Mouse (Mus musculus) intestine, embryonic 14.5 days (tissue): ENCODE results near the gene Elovl3. TPM values are rescaled to one million over a fixed set of nuclear protein-coding genes. Genes with fewer than 3 reads are reported as not detected.

ENCODE experiments used
- ATAC-seq: fragments of 200-750 bp; cut with Nextera tagmentation; replicated peaks from 2 replicates; pipeline ENCODE4 v1.8.0; 2017; ENCODE audit warnings: low read depth, moderate number of reproducible peaks, moderate TSS enrichment, moderate library complexity; ENCODE audit not compliant: low FRiP score, low TSS enrichment
- DNase-seq: peaks from one replicate; pipeline ENCODE4 v3.0.0-alpha.2; 2018; ENCODE audit warnings: low spot score
- H3K27ac ChIP-seq: fragments of 300-500 bp; sonication (generic); 2 replicates; pipeline ENCODE4 v1.5.1; 2014; ENCODE audit warnings: low read depth, mild to moderate bottlenecking, control low read depth
- H3K27me3 ChIP-seq: fragments of 300-500 bp; sonication (generic); replicated peaks from 2 replicates; pipeline ENCODE4 v1.6.1; 2014; ENCODE audit warnings: low read length, control low read depth; ENCODE audit not compliant: control insufficient read depth, insufficient read depth
- H3K36me3 ChIP-seq: fragments of 300-500 bp; sonication (generic); 2 replicates; pipeline ENCODE4 v1.6.1; 2014; ENCODE audit warnings: low read length, control low read depth; ENCODE audit not compliant: control insufficient read depth, insufficient read depth
- H3K4me1 ChIP-seq: fragments of 300-500 bp; sonication (generic); replicated peaks from 2 replicates; pipeline ENCODE4 v1.6.1; 2014; ENCODE audit warnings: low read length, control low read depth, mixed read lengths; ENCODE audit not compliant: control insufficient read depth, insufficient read depth
- H3K4me2 ChIP-seq: fragments of 300-500 bp; sonication (generic); 2 replicates; pipeline ENCODE4 v1.6.1; 2014; ENCODE audit warnings: low read length
- H3K4me3 ChIP-seq: fragments of 300-500 bp; sonication (generic); 2 replicates; pipeline ENCODE4 v1.5.1; 2014; ENCODE audit warnings: low read depth, low read length, control low read depth, mixed read lengths
- H3K9ac ChIP-seq: fragments of 300-500 bp; sonication (generic); 2 replicates; pipeline ENCODE4 v1.6.1; 2014; ENCODE audit warnings: mild to moderate bottlenecking, low read length
- H3K9me3 ChIP-seq: fragments of 300-500 bp; sonication (generic); 2 replicates; pipeline ENCODE4 v1.6.1; 2016; ENCODE audit warnings: low read length, control low read depth; ENCODE audit not compliant: control insufficient read depth
- WGBS: fragments of 180-500 bp; shearing (Covaris S2); extraction: QIAGEN DNeasy Blood & Tissue Kit; methylation state at CpG from one replicate; pipeline ENCODE4 v1.1.7; 2014; 5-methylcytosine and 5-hydroxymethylcytosine counted together
- polyA plus RNA-seq: library from polyadenylated mRNA; unstranded; fragments of >200 nt; fragmentation: Nextera tagmentation; extraction: Ambion mirVana; gene quantifications from 2 replicates; pipeline ENCODE4 v1.2.1, GENCODE M21; 2014

Elovl3 gene
- polyA plus RNA-seq, 1 experiment from 2014 or later: not detected

DNA sequence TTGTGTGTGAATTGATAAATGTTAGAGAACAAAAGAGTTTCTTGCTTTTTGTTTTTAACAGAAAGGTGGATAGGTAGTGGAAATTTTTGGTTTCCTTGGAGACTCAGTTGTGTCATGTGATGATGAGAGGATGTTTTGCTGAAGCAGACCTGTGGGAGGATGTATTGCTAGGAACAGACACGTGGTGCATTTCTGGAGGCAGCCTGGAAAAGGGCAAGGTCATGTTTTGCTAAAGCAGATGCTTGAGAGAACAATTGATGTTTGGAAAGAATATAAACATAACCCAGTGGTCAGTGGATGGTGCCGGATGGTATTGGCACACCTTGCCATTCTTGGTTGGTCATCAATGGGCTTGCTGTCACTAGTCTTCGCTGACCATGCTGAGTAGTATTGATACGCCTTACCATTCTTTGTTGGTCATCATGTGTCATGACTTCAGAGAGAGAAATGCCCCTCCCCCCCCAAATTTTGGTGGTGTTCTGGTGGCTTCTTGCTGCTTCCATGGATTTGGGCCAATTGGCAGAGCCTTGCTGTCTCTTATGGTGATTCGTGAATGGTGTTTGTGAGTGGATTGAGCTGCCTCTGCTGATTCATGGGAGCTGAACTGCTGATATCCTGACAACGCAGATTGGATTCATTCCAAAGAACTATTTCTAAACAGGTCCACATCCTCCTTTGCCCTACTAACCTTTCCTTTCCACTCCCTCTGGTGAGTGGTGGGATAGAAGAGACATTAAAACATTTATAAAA lies 28.1 kb upstream of the Elovl3 start:
- H3K4me2 ChIP-seq: no peak overlapping the region
- no peak overlapping the region for H3K27ac ChIP-seq
- WGBS: 75% methylated on average over 5 of the region's 6 CpGs
- H3K36me3 ChIP-seq: no peaks in the 10 kb centered on the region
- no peaks in the 10 kb centered on the region for H3K4me1 ChIP-seq
- ATAC-seq: no peak
- no peak overlapping the region for H3K9ac ChIP-seq
- no peak overlapping the region for H3K4me3 ChIP-seq
- no peaks in the 10 kb centered on the region for H3K27me3 ChIP-seq
- no peaks in the 10 kb centered on the region for H3K9me3 ChIP-seq
- DNase-seq: no peak

DNA sequence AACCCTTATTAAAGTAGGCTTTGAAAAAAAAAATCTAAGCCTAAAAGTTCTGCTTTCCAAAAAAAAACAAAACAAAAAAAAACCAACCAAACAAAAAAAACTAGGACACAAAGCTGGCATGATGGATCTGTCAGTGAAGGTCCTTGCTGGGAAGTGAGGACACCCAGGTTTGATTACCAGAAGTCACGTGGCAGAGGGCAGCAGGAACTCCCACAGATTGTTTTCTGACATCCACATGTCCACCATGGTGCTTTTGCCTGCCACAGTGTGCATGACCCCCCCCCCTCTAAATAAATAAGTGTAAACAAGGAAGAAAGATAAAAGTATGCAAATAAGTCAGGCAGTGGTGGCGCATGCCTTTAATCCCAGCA lies 27.5 kb upstream of the Elovl3 start:
- Histone ChIP-seq H3K9me3 (no peaks in the 10 kb centered on the region), H3K9ac (no peak overlapping the region), H3K36me3 (no peaks in the 10 kb centered on the region), H3K27me3 (no peaks in the 10 kb centered on the region), H3K4me3 (no peak overlapping the region), H3K4me1 (no peaks in the 10 kb centered on the region), H3K27ac (no peak overlapping the region), H3K4me2 (no peak overlapping the region)
- DNase-seq (no peak), ATAC-seq (no peak)
- WGBS: 64% methylated on average over 2 of the region's 2 CpGs

DNA sequence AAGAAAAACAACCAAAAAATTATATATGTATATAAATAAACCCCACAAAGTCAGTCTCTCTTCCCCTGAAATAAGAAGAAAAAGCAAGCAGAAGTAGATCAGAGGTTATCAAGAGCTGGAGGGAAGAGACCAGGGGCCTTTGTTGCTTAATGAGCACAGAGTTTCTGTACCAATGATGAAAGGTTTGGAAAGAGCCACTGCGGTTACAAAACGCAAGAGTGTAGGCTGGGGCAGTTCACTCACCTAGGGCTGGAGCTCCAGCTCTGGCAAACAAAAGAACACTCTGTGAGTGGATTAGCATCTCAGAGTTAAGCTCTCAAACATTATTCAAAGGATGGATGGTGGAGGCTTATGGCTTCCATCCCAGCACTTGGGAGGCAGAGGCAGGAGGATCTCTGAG lies 21.5 kb upstream of the Elovl3 start:
- H3K4me3 ChIP-seq: no peak overlapping the region
- no peak overlapping the region for H3K9ac ChIP-seq
- H3K4me2 ChIP-seq: no peak overlapping the region
- no peaks in the 10 kb centered on the region for H3K4me1 ChIP-seq
- ATAC-seq (no peak), DNase-seq (no peak)
- WGBS: 91% methylated on average over 2 of the region's 2 CpGs
- no peak overlapping the region for H3K27ac ChIP-seq
- H3K36me3 ChIP-seq: no peaks in the 10 kb centered on the region
- H3K9me3 ChIP-seq: no peaks in the 10 kb centered on the region
- H3K27me3 ChIP-seq: no peaks in the 10 kb centered on the region

DNA sequence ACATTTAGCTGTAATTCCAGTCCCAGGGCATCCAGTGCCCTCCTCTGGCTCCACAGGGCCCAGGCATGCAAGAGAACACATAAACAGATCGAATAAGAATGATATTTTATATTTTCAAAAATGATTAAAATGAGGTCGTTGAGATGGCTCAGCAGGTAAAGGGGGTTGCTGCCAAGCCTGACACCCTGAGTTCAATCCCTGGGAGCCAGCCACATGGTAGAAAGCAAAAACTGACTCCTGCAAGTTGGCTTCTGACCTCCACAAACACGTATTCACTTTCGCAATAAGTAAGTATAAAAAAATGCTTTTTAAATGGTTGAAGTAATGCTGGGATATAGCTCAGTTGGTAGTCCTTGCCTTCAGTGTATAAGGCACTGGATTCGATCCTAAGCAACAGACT lies 20.9 kb upstream of the Elovl3 start:
- H3K4me1 ChIP-seq: no peaks in the 10 kb centered on the region
- H3K9ac ChIP-seq: no peak overlapping the region
- no peaks in the 10 kb centered on the region for H3K9me3 ChIP-seq
- ATAC-seq (no peak), DNase-seq (no peak)
- no peak overlapping the region for H3K4me2 ChIP-seq
- no peaks in the 10 kb centered on the region for H3K36me3 ChIP-seq
- 83% methylated on average over 5 of the region's 5 CpGs for WGBS
- H3K4me3 ChIP-seq: no peak overlapping the region
- H3K27ac ChIP-seq: no peak overlapping the region
- no peaks in the 10 kb centered on the region for H3K27me3 ChIP-seq

DNA sequence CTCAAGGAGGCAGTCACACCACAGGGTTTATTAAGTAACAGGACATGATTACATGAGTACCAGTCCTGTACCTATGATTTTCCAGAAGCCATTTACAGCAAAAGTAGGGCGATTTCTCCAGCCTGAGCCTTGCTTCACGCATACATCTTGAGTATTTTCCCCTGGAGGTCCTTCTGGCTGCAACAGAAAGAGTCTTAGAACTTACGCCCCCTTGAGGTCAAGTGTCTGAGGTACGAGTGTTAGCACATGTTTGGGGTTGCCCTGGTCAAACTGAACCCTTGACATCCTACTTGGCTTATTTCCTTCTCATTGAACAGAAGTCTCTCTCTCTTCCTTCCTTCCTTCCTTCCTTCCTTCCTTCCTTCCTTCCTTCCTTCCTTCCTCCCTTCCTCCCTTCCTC lies 17.1 kb upstream of the Elovl3 start:
- Histone ChIP-seq H3K9ac (no peak overlapping the region), H3K4me2 (no peak overlapping the region), H3K27ac (no peak overlapping the region), H3K36me3 (no peaks in the 10 kb centered on the region), H3K4me3 (no peak overlapping the region), H3K4me1 (no peaks in the 10 kb centered on the region), H3K9me3 (no peaks in the 10 kb centered on the region), H3K27me3 (no peaks in the 10 kb centered on the region)
- ATAC-seq (no peak), DNase-seq (no peak)
- WGBS: 50% methylated on average over 4 of the region's 4 CpGs

DNA sequence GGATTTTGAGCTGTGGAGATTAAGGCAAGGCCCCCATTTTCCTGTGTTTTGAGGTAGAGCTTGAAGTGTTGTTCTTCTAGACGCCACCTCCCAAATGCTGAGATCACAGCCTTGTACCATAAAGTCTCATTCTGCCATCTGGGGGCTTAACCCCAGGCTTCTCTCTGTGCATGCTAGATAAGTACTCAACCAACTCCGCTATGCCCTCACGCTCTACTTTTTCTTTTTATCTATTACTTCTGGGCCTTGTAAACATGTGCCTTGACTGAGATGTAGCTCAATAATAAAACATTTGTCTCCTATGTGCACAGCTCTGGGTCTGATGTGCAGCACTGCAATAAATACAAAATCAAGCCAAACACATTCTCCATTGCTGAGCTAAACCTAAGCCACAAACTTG lies 12.2 kb upstream of the Elovl3 start:
- DNase-seq (no peak), ATAC-seq (no peak)
- no peaks in the 10 kb centered on the region for H3K4me1 ChIP-seq
- H3K9ac ChIP-seq: no peak overlapping the region
- H3K4me3 ChIP-seq: no peak overlapping the region
- H3K4me2 ChIP-seq: no peak overlapping the region
- no peaks in the 10 kb centered on the region for H3K36me3 ChIP-seq
- no peak overlapping the region for H3K27ac ChIP-seq
- no peaks in the 10 kb centered on the region for H3K9me3 ChIP-seq
- 0 out of 2 replicates have a peak, but pooled peaks cover 2% of the 10 kb centered on the region for H3K27me3 ChIP-seq
- 91% methylated on average over 3 of the region's 3 CpGs for WGBS

DNA sequence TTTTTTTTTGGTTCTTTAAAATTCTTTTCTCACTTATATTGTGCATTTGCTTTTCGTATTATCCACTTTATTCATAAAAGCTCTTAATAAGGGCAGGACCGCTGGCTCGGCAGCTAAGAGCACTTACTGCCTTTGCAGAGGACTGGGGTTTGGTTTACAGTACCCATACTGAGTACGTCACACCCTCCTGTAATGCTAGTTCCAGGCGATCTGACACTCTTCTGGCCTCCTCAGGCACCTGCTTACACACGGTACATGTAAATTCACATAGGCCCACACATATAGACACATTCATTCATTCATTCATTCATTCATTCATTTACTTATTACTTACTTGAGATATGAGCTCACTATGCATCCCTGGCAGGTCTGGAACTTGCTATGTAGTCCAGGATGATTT lies 10.8 kb upstream of the Elovl3 start:
- Histone ChIP-seq H3K36me3 (no peaks in the 10 kb centered on the region), H3K9me3 (no peaks in the 10 kb centered on the region), H3K27me3 (0 out of 2 replicates have a peak, but pooled peaks cover 2% of the 10 kb centered on the region), H3K4me1 (no peaks in the 10 kb centered on the region), H3K9ac (no peak overlapping the region), H3K4me2 (no peak overlapping the region), H3K4me3 (no peak overlapping the region), H3K27ac (no peak overlapping the region)
- ATAC-seq: no peak
- no peak for DNase-seq
- WGBS: 69% methylated on average over 6 of the region's 6 CpGs

DNA sequence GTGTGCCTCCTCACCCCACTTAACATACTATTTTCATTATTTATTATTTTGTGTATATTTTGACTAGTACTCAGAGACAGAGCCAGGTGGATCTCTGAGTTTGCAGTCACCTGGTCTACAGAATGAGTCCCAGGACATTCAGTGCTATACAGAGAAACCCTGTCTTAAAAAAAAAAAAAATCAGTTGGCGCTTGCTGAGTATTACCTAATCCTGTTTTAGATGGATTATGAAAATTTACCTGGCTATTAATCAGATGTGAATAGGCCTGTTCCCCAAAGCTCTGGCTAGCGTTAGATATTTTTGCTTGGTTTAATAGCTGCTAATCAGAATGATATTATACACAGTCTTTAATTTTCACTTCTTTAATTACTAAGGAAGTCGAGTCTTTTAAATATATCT lies 7.8 kb upstream of the Elovl3 start:
- no peak overlapping the region for H3K9ac ChIP-seq
- H3K4me2 ChIP-seq: no peak overlapping the region
- no peak for ATAC-seq
- H3K27ac ChIP-seq: no peak overlapping the region
- no peaks in the 10 kb centered on the region for H3K9me3 ChIP-seq
- no peaks in the 10 kb centered on the region for H3K4me1 ChIP-seq
- no peaks in the 10 kb centered on the region for H3K36me3 ChIP-seq
- no peak overlapping the region for H3K4me3 ChIP-seq
- WGBS: 82% methylated on average over 3 of the region's 3 CpGs
- no peak for DNase-seq
- peaks cover 2% of the 10 kb centered on the region; the same call in 1 of the 2 replicates for H3K27me3 ChIP-seq

DNA sequence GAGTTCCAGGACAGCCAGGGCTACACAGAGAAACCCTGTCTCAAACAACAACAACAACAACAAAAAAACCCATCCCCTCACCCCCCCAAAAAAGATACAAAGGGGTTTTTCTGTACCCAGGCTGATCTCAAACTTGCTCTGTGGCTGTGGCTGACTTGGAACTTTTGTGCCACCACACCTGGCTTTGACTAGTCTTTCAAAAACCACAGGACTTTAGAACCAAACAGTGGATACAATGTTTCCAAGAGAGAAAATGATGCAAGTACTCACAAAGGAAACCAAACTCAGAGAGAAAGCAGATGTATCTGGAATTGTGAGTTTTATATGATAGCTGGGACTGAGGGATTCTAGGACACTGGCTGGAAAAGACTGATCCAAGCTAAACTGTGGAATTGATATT lies 7.0 kb upstream of the Elovl3 start:
- DNase-seq: no peak
- no peak overlapping the region for H3K27ac ChIP-seq
- H3K4me3 ChIP-seq: no peak overlapping the region
- H3K36me3 ChIP-seq: no peaks in the 10 kb centered on the region
- H3K9ac ChIP-seq: no peak overlapping the region
- no peaks in the 10 kb centered on the region for H3K9me3 ChIP-seq
- no peaks in the 10 kb centered on the region for H3K4me1 ChIP-seq
- no peak overlapping the region for H3K4me2 ChIP-seq
- H3K27me3 ChIP-seq: peaks cover 2% of the 10 kb centered on the region; the same call in 1 of the 2 replicates
- no peak for ATAC-seq
